Mouse (Mus musculus) embryonic facial prominence, embryonic 15.5 days (tissue): ENCODE results near the gene Themis3. TPM values are rescaled to one million over a fixed set of nuclear protein-coding genes. Genes with fewer than 3 reads are reported as not detected.

ENCODE experiments used
- ATAC-seq: fragments of 200-750 bp; cut with Nextera tagmentation; 2 replicates; pipeline ENCODE4 v1.8.0; 2017; ENCODE audit warnings: low read depth, moderate TSS enrichment; ENCODE audit not compliant: insufficient number of reproducible peaks, low FRiP score, low TSS enrichment
- H3K27ac ChIP-seq: fragments of 300-500 bp; sonication (generic); replicated peaks from 2 replicates; pipeline ENCODE4 v1.5.1; 2015; ENCODE audit warnings: mild to moderate bottlenecking, inconsistent platforms
- H3K27me3 ChIP-seq: fragments of 300-500 bp; sonication (generic); 2 replicates; pipeline ENCODE4 v1.6.1; 2015; ENCODE audit warnings: inconsistent platforms
- H3K36me3 ChIP-seq: fragments of 300-500 bp; sonication (generic); 2 replicates; pipeline ENCODE4 v1.6.1; 2015; ENCODE audit warnings: mild to moderate bottlenecking, inconsistent platforms
- H3K4me1 ChIP-seq: fragments of 300-500 bp; sonication (generic); 2 replicates; pipeline ENCODE4 v1.6.1; 2015; ENCODE audit warnings: inconsistent platforms
- H3K4me2 ChIP-seq: fragments of 300-500 bp; sonication (generic); replicated peaks from 2 replicates; pipeline ENCODE4 v1.6.1; 2015; ENCODE audit warnings: mild to moderate bottlenecking, inconsistent platforms
- H3K4me3 ChIP-seq: fragments of 300-500 bp; sonication (generic); replicated peaks from 2 replicates; pipeline ENCODE4 v1.5.1; 2015; ENCODE audit warnings: mild to moderate bottlenecking, inconsistent platforms
- H3K9ac ChIP-seq: fragments of 300-500 bp; sonication (generic); 2 replicates; pipeline ENCODE4 v1.6.1; 2015; ENCODE audit warnings: inconsistent platforms
- H3K9me3 ChIP-seq: fragments of 300-500 bp; sonication (generic); replicated peaks from 2 replicates; pipeline ENCODE4 v1.6.1; 2016; ENCODE audit warnings: inconsistent platforms
- WGBS: fragments of 180-500 bp; shearing (Covaris S2); methylation state at CpG from one replicate; pipeline ENCODE4 v1.1.7; 2015; 5-methylcytosine and 5-hydroxymethylcytosine counted together
- polyA plus RNA-seq: library from polyadenylated mRNA; unstranded; fragments of >200 nt; fragmentation: Nextera tagmentation; extraction: Ambion mirVana; gene quantifications from 2 replicates; pipeline ENCODE4 v1.2.1, GENCODE M21; 2015

Themis3 gene
- polyA plus RNA-seq, 1 experiment from 2014 or later, result not detected

DNA sequence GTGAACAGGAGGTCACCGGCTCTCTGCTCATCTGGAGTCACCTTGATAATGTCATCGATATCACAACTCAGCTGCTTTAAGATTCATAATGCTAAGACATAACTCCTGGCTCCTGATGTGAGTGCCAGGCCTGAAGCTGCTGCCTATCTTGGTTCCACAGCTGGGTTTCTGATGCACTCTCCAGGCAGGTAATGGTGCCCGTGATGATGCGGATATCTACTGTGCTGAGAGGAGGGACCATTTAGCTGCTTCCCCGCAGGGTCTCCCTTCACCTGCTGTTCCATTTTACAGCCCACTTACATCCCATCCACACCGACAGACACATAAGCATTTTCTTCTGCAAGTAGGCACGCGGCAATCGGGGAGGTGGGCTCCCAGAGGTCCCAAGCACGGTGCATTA is 7.7 kb downstream of the Themis3 start:
- WGBS, result 91% methylated on average over 10 of the region's 10 CpGs
- Histone ChIP-seq H3K9ac (no peak overlapping the region), H3K9me3 (no peaks in the 10 kb centered on the region), H3K27ac (no peak overlapping the region), H3K4me1 (peaks cover 11% of the 10 kb centered on the region; the same call in 1 of the 2 replicates), H3K27me3 (no peaks in the 10 kb centered on the region), H3K36me3 (no peaks in the 10 kb centered on the region), H3K4me3 (no peak overlapping the region), H3K4me2 (no peak overlapping the region)
- no peak for ATAC-seq

DNA sequence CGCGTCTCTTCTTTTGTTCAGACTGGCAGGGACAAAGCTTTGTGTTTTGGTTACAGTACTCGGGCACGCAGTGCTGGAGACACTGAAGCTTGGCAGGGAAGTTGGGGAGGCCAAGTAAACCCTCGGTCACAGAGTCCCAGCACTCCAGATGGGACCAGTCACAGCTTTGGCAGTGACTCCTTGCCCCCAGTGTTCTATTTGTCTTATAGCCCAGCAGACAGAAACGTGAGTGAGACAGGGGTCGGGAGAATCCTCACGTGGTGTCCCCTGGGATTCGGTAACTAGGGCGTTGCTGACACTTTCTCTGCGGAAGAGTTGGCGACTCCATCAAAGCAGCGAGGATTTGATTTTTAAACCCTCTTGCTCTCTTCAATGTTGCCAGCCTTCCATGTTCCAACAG is 8.3 kb downstream of the Themis3 start:
- peaks cover 11% of the 10 kb centered on the region; the same call in 1 of the 2 replicates for H3K4me1 ChIP-seq
- no peak overlapping the region for H3K9ac ChIP-seq
- no peak overlapping the region for H3K4me3 ChIP-seq
- 82% methylated on average over 13 of the region's 13 CpGs for WGBS
- no peaks in the 10 kb centered on the region for H3K9me3 ChIP-seq
- no peak overlapping the region for H3K4me2 ChIP-seq
- no peaks in the 10 kb centered on the region for H3K36me3 ChIP-seq
- no peak for ATAC-seq
- no peaks in the 10 kb centered on the region for H3K27me3 ChIP-seq
- no peak overlapping the region for H3K27ac ChIP-seq

DNA sequence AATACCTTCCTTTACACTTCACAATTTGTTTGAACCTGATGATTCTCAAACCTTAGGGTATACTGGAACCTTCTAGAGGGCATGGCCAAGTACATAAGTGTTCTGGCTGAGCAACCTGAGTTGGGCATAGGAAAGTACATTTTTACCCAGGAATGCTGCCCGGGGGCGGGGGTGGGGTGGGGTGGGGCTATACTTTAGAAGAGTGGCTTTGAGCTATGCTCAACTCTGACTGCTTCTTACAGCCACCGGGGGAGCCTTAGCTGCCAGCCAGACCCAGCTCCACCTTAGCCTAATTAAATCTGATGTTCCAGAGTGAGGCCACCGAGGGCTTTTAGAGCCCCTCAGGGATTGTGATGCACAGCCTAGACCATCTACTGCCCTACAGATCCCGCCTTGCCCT is 13.4 kb downstream of the Themis3 start:
- Histone ChIP-seq H3K9ac (no peak overlapping the region), H3K4me2 (no peak overlapping the region), H3K4me3 (no peak overlapping the region), H3K27me3 (peaks cover 4% of the 10 kb centered on the region; the same call in 1 of the 2 replicates), H3K36me3 (no peaks in the 10 kb centered on the region), H3K27ac (no peak overlapping the region), H3K4me1 (no peaks in the 10 kb centered on the region), H3K9me3 (no peaks in the 10 kb centered on the region)
- ATAC-seq, result no peak
- 66% methylated on average over 5 of the region's 5 CpGs for whole genome bisulfite sequencing

DNA sequence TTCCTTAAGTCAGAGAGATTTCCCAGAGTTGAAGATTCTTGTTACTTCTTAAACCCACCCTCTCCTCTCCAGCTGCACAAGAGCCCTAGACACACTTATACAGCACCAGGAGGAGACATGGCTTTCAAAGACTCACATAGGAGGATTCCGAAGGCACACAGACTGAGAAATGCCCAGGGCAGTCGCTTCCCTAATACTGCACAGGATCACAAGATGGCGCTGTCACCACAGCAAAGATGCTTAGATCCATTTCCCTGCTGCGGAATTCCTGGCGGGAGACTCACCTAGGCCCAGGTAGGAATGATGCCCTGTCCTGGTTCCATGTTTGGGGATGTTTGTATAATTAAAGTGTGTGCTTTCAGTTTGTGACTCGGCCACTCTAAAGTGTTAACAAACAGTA is 16.4 kb downstream of the Themis3 start:
- Histone ChIP-seq H3K4me2 (no peak overlapping the region), H3K36me3 (no peaks in the 10 kb centered on the region), H3K9me3 (no peaks in the 10 kb centered on the region), H3K4me1 (no peaks in the 10 kb centered on the region), H3K27ac (no peak overlapping the region), H3K9ac (no peak overlapping the region), H3K27me3 (peaks cover 4% of the 10 kb centered on the region; the same call in 1 of the 2 replicates), H3K4me3 (no peak overlapping the region)
- WGBS, result 11% methylated on average over 6 of the region's 6 CpGs
- no peak for ATAC-seq

DNA sequence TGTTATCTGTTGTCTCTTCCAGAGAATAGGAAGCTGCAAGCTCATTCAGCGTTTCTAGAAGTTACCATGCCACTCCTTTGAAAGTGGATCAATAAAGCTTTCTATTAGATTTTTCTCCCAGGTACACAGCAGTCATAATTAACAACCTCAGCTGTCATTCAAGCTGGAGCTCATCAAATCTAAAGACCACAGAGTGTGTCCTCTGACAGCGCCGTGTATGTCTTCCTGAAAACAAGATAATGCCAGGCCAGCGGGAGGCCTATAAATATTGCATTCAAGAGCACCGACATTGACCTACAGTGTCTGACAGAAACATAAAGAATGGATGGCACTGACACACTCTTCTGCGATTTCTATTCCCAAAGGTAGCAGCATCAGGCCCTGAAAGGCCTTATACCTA is 16.9 kb downstream of the Themis3 start:
- Histone ChIP-seq H3K9ac (no peak overlapping the region), H3K4me1 (no peaks in the 10 kb centered on the region), H3K4me3 (no peak overlapping the region), H3K9me3 (no peaks in the 10 kb centered on the region), H3K36me3 (no peaks in the 10 kb centered on the region), H3K27ac (no peak overlapping the region), H3K27me3 (peaks cover 4% of the 10 kb centered on the region; the same call in 1 of the 2 replicates), H3K4me2 (no peak overlapping the region)
- 76% methylated on average over 6 of the region's 6 CpGs for WGBS
- ATAC-seq, result no peak

DNA sequence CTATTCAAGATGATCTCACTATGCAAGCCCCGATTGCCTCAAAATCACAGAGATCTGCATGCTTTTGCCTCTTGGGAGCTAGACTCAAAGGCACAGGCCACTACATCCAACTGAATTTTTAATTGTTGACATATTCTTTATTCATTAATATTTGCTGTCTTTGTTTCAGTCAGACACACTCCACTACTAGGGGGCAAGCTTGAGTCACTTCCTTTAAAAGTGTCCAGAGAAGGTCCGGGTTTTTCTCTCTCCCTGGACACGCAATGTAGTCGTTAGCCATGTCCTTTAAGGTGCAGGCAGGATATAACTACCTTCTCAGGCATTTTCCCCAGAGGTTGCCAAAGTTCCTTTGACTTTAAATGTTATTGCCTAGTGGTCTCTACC is 21.8 kb downstream of the Themis3 start:
- H3K9ac ChIP-seq, result no peak overlapping the region
- WGBS, result 65% methylated on average over 4 of the region's 4 CpGs
- H3K36me3 ChIP-seq, result no peaks in the 10 kb centered on the region
- H3K4me3 ChIP-seq, result no peak overlapping the region
- no peak for ATAC-seq
- no peaks in the 10 kb centered on the region for H3K9me3 ChIP-seq
- no peaks in the 10 kb centered on the region for H3K4me1 ChIP-seq
- H3K27ac ChIP-seq, result no peak overlapping the region
- no peaks in the 10 kb centered on the region for H3K27me3 ChIP-seq
- no peak overlapping the region for H3K4me2 ChIP-seq

DNA sequence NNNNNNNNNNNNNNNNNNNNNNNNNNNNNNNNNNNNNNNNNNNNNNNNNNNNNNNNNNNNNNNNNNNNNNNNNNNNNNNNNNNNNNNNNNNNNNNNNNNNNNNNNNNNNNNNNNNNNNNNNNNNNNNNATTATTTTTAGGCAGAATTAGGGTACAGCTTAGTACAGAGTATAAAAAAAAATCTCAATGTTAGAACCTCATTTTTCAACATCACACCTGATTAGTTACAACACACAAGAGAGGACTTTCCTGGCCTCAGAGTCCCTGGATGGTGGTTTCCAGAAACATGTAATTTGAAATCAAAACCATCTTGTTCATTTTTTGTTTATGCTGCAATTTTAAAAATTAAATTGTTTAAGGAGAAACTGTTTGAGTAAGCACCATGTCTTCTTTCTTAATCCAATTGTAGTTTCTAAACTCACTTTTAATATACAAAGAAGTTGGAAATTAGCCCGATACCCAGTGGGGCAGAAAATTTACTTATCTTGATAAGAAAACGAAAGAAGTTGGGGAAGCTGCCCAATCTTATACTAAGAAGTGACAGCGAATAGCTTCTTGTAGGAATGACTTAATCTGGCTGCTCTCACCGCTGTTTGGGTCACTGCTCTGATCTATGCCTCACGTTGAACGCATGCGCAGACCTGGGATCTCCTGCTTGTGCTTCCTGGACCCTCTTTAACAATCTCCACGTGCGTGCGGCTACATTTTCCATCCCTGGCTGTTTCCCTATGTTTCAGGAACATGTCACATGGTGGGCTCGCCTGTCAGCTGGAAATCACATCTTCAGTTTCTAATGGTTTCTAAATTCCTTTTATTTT is 22.4 kb downstream of the Themis3 start:
- H3K9me3 ChIP-seq, result no peaks in the 10 kb centered on the region
- WGBS, result 55% methylated on average over 11 of the region's 11 CpGs
- no peak overlapping the region for H3K4me3 ChIP-seq
- H3K4me2 ChIP-seq, result no peak overlapping the region
- no peaks in the 10 kb centered on the region for H3K27me3 ChIP-seq
- H3K27ac ChIP-seq, result no peak overlapping the region
- H3K4me1 ChIP-seq, result no peaks in the 10 kb centered on the region
- ATAC-seq, result no peak
- no peaks in the 10 kb centered on the region for H3K36me3 ChIP-seq
- no peak overlapping the region for H3K9ac ChIP-seq

DNA sequence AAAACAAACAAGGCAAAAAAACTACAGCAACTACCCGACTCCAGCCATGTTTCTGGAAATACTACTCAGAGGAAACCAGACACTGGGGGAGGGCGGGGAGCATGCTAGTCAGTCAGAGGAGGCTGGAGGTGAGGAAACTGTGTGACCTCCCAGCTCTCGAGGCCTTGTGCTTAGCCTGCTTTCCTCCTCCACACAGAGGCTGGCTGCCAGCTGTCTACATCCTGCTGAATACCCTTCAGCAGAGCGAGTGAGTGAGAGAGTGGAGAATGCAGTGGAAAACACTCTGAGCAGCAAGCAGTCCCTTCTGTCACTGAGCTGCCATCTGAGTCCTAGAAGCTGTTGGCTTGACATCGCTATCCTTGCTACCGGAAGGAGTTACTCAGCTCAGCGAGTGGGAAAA is 30.2 kb downstream of the Themis3 start:
- no peak overlapping the region for H3K4me3 ChIP-seq
- no peaks in the 10 kb centered on the region for H3K4me1 ChIP-seq
- WGBS, result 49% methylated on average over 7 of the region's 7 CpGs
- no peak overlapping the region for H3K4me2 ChIP-seq
- no peak overlapping the region for H3K9ac ChIP-seq
- H3K9me3 ChIP-seq, result no peaks in the 10 kb centered on the region
- ATAC-seq, result no peak
- no peak overlapping the region for H3K27ac ChIP-seq
- no peaks in the 10 kb centered on the region for H3K36me3 ChIP-seq
- no peaks in the 10 kb centered on the region for H3K27me3 ChIP-seq

DNA sequence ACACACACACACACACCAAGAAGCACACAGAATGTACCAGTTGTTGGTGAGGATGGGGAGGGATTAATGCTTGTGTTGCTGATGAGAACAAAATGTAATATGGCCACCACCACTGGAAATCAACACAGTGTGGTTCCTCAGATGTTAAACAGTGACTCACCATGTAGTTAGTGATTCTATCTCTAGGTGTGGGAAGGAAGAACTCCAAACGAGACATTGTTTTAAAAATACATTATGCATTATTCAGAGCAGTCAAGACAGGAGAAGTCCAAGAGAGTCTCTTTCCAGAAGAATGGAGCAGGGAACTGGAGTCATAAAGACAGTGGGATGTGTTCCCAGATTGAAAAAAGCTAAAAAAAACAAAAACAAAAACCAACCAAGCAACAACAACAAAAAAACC is 30.9 kb downstream of the Themis3 start:
- no peaks in the 10 kb centered on the region for H3K9me3 ChIP-seq
- no peak overlapping the region for H3K27ac ChIP-seq
- H3K4me1 ChIP-seq, result no peaks in the 10 kb centered on the region
- H3K4me3 ChIP-seq, result no peak overlapping the region
- no peaks in the 10 kb centered on the region for H3K27me3 ChIP-seq
- H3K4me2 ChIP-seq, result no peak overlapping the region
- WGBS, result 54% methylated on average over 1 of the region's 1 CpGs
- no peak for ATAC-seq
- H3K36me3 ChIP-seq, result no peaks in the 10 kb centered on the region
- no peak overlapping the region for H3K9ac ChIP-seq

DNA sequence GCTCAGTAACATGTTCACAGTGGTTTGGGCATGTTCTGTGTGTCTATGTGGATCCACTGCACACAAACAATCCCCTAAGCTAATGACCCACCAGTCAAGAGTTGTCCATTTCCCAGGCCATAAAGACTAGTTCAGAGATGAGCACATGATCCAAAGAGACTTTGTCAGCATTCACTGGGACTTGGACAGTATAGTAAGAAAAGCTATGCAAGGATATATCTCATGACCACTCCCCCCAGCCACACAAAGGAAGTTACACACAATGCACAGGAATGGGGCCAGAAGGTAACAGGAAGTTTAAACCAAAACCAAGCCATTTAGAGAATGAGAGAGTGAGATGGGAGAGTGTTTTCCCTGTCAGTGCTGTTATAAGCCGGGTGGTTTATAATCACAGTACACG is 33.0 kb downstream of the Themis3 start:
- 73% methylated on average over 2 of the region's 2 CpGs for WGBS
- H3K27ac ChIP-seq, result no peak overlapping the region
- no peak overlapping the region for H3K9ac ChIP-seq
- no peak for ATAC-seq
- no peaks in the 10 kb centered on the region for H3K27me3 ChIP-seq
- H3K4me2 ChIP-seq, result no peak overlapping the region
- no peaks in the 10 kb centered on the region for H3K4me1 ChIP-seq
- no peaks in the 10 kb centered on the region for H3K9me3 ChIP-seq
- no peaks in the 10 kb centered on the region for H3K36me3 ChIP-seq
- no peak overlapping the region for H3K4me3 ChIP-seq

DNA sequence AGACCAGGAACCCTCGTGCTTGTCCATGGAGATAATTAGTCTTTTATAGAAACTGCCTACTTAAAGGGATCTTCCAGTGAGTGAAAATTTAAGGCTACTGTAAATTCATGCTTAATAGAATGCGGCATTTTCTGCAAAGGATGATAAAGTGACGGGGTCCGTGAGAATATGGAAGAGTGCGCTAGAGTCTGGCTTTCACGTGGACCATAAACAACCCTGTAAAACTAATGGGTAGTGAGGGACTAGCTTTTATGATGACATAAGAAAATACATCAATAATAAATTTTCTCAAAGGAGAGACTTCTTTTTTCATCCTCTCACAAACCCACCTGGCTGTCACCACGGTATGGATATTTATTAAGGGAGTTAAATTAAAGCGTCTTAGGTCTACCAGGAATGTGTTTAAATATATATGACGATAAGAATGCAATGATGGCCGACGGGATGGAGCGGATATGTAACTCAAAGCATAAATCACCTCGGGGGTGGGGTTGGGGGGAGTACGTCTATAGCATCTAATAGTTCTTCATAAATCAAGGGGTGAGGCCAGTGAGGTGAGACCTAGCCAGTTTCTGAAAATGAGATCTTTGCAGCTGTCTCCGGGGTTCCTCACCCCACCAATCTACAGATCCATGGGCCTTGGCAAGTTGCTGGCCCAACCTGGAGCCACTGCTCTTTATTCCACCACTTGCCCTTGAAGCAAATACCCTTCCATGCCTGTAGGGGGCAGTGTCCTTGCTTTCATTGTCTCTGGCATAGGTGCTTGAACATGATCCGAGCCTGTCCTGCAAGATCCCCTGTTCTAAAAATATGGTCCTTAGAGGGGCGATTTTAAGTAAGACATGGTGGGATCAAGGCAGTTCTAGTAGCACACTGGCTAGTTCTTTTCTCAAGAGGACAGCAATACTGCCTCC is 35.8 kb downstream of the Themis3 start:
- ATAC-seq, result no peak
- 92% methylated on average over 17 of the region's 17 CpGs for WGBS

More for the DNA sequence above, 35.8 kb downstream of the Themis3 start:
- Histone ChIP-seq H3K9me3 (no peaks in the 10 kb centered on the region), H3K9ac (no peak overlapping the region), H3K4me2 (no peak overlapping the region), H3K27me3 (no peaks in the 10 kb centered on the region), H3K27ac (no peak overlapping the region), H3K4me3 (no peak overlapping the region), H3K36me3 (no peaks in the 10 kb centered on the region), H3K4me1 (no peaks in the 10 kb centered on the region)
